Mouse (Mus musculus) hindbrain, postnatal 0 days (tissue): ENCODE measurements at regions not wholly inside any gene's neighbourhood (a gene's known extent, or its start where the extent isn't known, plus 50 kb on each side); places are given as distances from the start of the nearest gene placed in this dataset.
A peak's percentile ranks its signal among the peaks of the same experiment; 100 is the strongest.
"Not testable (repeated sequence)": the region's sequence is repeated elsewhere in the genome, so short reads cannot be mapped to it uniquely, and the experiment has no call there.

Experiments
- ATAC-seq: fragments of 200-750 bp; cut with Nextera tagmentation; 2 replicates; pipeline ENCODE4 v1.8.0; 2017; ENCODE audit warnings: mild to moderate bottlenecking, moderate TSS enrichment, moderate library complexity
- DNase-seq: peaks from one replicate; pipeline ENCODE4 v3.0.0-alpha.2; 2015; ENCODE audit warnings: low spot score
- H3K27ac ChIP-seq: fragments of 300-500 bp; sonication (generic); 2 replicates; pipeline ENCODE4 v1.5.1; 2014; ENCODE audit warnings: mild to moderate bottlenecking
- H3K27me3 ChIP-seq: fragments of 300-500 bp; sonication (generic); 2 replicates; pipeline ENCODE4 v1.6.1; 2014; ENCODE audit warnings: low read length, mixed read lengths; ENCODE audit not compliant: insufficient read depth
- H3K36me3 ChIP-seq: fragments of 300-500 bp; sonication (generic); 2 replicates; pipeline ENCODE4 v1.6.1; 2014; ENCODE audit warnings: low read length, mixed read lengths; ENCODE audit not compliant: insufficient read depth
- H3K4me1 ChIP-seq: fragments of 300-500 bp; sonication (generic); 2 replicates; pipeline ENCODE4 v1.6.1; 2014; ENCODE audit warnings: antibody characterized with exemption, low read length, mixed read lengths; ENCODE audit not compliant: insufficient read depth
- H3K4me2 ChIP-seq: fragments of 300-500 bp; sonication (generic); 2 replicates; pipeline ENCODE4 v1.6.1; 2014; ENCODE audit warnings: low read depth, mild to moderate bottlenecking, low read length, moderate library complexity, mixed read lengths
- H3K4me3 ChIP-seq: fragments of 300-500 bp; sonication (generic); 2 replicates; pipeline ENCODE4 v1.5.1; 2014; ENCODE audit warnings: low read length
- H3K9ac ChIP-seq: fragments of 300-500 bp; sonication (generic); replicated peaks from 2 replicates; pipeline ENCODE4 v1.6.1; 2014; ENCODE audit warnings: mild to moderate bottlenecking, low read length, moderate library complexity, mixed read lengths
- H3K9me3 ChIP-seq: fragments of 300-500 bp; sonication (generic); 2 replicates; pipeline ENCODE4 v1.6.1; 2016; ENCODE audit warnings: low read length, mixed read lengths
- WGBS: fragments of 180-500 bp; shearing (Covaris S2); extraction: QIAGEN DNeasy Blood & Tissue Kit; methylation state at CpG from one replicate; pipeline ENCODE4 v1.1.7; 2014; 5-methylcytosine and 5-hydroxymethylcytosine counted together
- microRNA-seq, 2 experiments: library from miRNA; unstranded; fragments of <30 nt; microRNA quantifications; one replicate each; pipeline ENCODE4; 2016

DNA sequence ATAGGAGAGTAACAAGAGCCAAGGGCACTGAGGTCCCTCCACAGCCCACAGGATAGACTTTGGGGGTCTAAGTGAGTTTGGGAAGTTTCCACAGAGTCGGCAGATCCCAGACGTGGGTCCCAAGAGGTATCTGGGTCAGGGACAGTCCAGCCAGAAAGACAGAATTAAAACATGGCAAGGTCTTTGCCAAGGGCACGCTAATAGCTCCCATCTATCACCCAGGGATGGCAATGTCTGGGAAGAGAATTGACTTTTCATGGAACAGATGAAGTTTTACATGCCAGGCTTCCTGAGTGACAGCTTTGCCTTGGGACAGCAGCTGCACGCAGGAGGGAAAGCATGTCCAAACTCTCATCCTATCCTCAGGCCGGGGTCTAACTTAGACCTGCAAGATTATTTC is 563.5 kb downstream of the Gm10330 start:
- not testable (repeated sequence) for H3K4me1 ChIP-seq, H3K9ac ChIP-seq, H3K4me3 ChIP-seq, H3K4me2 ChIP-seq, H3K9me3 ChIP-seq, DNase-seq, H3K36me3 ChIP-seq, H3K27ac ChIP-seq, H3K27me3 ChIP-seq, ATAC-seq
- 18% methylated on average over 1 of the region's 5 CpGs for WGBS

- H3K36me3 ChIP-seq, H3K27me3 ChIP-seq, H3K9ac ChIP-seq, H3K9me3 ChIP-seq, H3K4me1 ChIP-seq, H3K27ac ChIP-seq: not testable (repeated sequence)
- DNase-seq (peak; percentile 50), ATAC-seq (peak; percentile 79)
- WGBS, result 1% methylated on average over 33 of the region's 42 CpGs
- H3K4me2 ChIP-seq, result peak overlapping the region; percentile 28; the same call in 1 of the 2 replicates
- H3K4me3 ChIP-seq, result peak overlapping the region; percentile 33
These were observed 590.5 kb downstream of the Gm10330 start for GRCm38 (mm10) chr12:23189546-23189945.

GRCm38 (mm10) chr12:23189110-23189509 is 591.0 kb downstream of the Gm10330 start:
- ATAC-seq, H3K36me3 ChIP-seq, H3K9me3 ChIP-seq, H3K27me3 ChIP-seq, H3K4me1 ChIP-seq, H3K9ac ChIP-seq, H3K27ac ChIP-seq: not testable (repeated sequence)
- Histone ChIP-seq H3K4me3 (peak overlapping the region; percentile 33), H3K4me2 (peak overlapping the region; percentile 28; the same call in 1 of the 2 replicates)
- whole genome bisulfite sequencing, result 2% methylated on average over 41 of the region's 50 CpGs
- peak; percentile 1 for DNase-seq

Small RNA genes lying in the stretch of these regions (microRNA-seq; reads per million reads assigned to microRNA genes)
- 0 reads per million in 2 experiments for gene Gm26140
